In the genomic region with DNA sequence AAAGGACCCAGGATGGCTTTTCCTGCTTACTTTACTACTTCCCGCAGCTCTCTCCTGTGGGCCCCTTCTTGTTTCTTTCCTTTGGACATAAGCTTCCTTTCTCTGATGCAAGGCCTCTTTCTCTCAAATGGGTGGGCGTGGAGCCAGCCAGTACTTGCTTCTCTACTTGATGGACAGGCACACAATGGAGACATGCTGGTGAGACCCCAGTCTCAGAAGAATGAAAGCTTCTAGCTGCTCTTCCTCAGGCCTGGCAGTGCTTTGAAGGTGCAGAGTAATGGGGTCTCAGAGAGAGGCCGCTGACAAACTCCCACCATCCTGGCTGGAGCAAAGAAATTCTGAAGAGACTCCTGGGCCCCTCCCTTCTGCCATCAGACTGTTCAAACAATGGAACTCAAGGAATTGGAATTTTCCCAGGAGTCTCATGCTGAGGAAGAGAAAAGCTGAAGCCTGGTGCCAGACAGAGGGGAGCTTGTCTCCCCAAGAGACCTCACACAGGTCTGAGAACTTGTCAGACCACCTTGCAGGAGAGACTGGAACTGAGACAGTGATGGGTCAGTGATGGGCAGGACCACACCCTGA, we compare ENCODE assay signal across 10 mouse cellular contexts. TPM values are rescaled to one million over a fixed set of nuclear protein-coding genes. Genes with fewer than 3 reads are reported as not detected.
DNase-seq lines count a peak whose midpoint lies in the region; ATAC-seq and TF ChIP-seq lines count a peak whose summit lies in the region.
"Had no signal": no experiment of that assay in that cellular context is flagged by ENCODE, and none has a peak within 500 bp of the region (broad histone marks: within the 10 kb centered on the region; RNA-seq: fewer than 3 reads in every experiment).

No protein-coding gene starts in this region.

- no peak overlapping the region for H3K9ac ChIP-seq in intestine, embryonic 15.5 days
- H3K9ac ChIP-seq in intestine, postnatal 0 days (ENCODE audit: low read depth, low read length) = no peak overlapping the region
- no peak overlapping the region for H3K9ac ChIP-seq in forebrain, embryonic 13.5 days
- no peak overlapping the region for H3K9ac ChIP-seq in midbrain, embryonic 14.5 days (replicated peaks; ENCODE audit: low read length)

- H3K9me3 ChIP-seq in intestine, embryonic 15.5 days = no peaks in the 10 kb centered on the region
- H3K9me3 ChIP-seq in intestine, postnatal 0 days (ENCODE audit: control insufficient read depth) = no peaks in the 10 kb centered on the region
- H3K9me3 ChIP-seq in forebrain, embryonic 13.5 days (replicated peaks) = no peaks in the 10 kb centered on the region
- no peaks in the 10 kb centered on the region for H3K9me3 ChIP-seq in midbrain, embryonic 14.5 days (ENCODE audit: control insufficient read depth, low read length)

- no peak overlapping the region for H3K4me3 ChIP-seq in intestine, embryonic 15.5 days (replicated peaks)
- H3K4me3 ChIP-seq in intestine, postnatal 0 days (ENCODE audit: low read depth, low read length) = no peak overlapping the region
- H3K4me3 ChIP-seq in forebrain, embryonic 13.5 days = no peak overlapping the region
- no peak overlapping the region for H3K4me3 ChIP-seq in midbrain, embryonic 14.5 days (replicated peaks; ENCODE audit: low read depth, low read length)

- peak overlapping the region; percentile 29; the same call in 1 of the 2 replicates for H3K27ac ChIP-seq in intestine, embryonic 15.5 days
- H3K27ac ChIP-seq in intestine, postnatal 0 days (ENCODE audit: low read depth, low read length) = no peak overlapping the region
- peak overlapping the region; percentile 85 for H3K27ac ChIP-seq in forebrain, embryonic 13.5 days
- peak overlapping the region; percentile 79 for H3K27ac ChIP-seq in midbrain, embryonic 14.5 days (replicated peaks; ENCODE audit: low read depth, low read length)

- no peak for TF ChIP-seq CTCF in intestine, postnatal 0 days (IDR thresholded peaks at IDR 0.05; ENCODE audit: low read depth)

- no peak for ATAC-seq in intestine, embryonic 15.5 days
- no peak for ATAC-seq in intestine, postnatal 0 days
- peak; percentile 87 for ATAC-seq in forebrain, embryonic 13.5 days
- peak; percentile 79 for ATAC-seq in midbrain, embryonic 14.5 days (ENCODE audit: low FRiP score, low TSS enrichment)

- H3K27me3 ChIP-seq in intestine, embryonic 15.5 days (replicated peaks) = no peaks in the 10 kb centered on the region
- no peaks in the 10 kb centered on the region for H3K27me3 ChIP-seq in intestine, postnatal 0 days (replicated peaks; ENCODE audit: control insufficient read depth, insufficient read depth, low read length)
- peaks cover 25% of the 10 kb centered on the region for H3K27me3 ChIP-seq in forebrain, embryonic 13.5 days
- no peaks in the 10 kb centered on the region for H3K27me3 ChIP-seq in midbrain, embryonic 14.5 days (ENCODE audit: control insufficient read depth, insufficient read depth, low read length)

- peak; percentile 14 for DNase-seq in NIH3T3 (ENCODE audit: low read depth)
- peak; percentile 87 for DNase-seq in midbrain, embryonic 14.5 days
- no peak for DNase-seq in thymus, postnatal 4 days
- DNase-seq in urinary bladder, adult 2 months (ENCODE audit: low spot score) = no peak
- DNase-seq in adrenal gland, adult (ENCODE audit: inconsistent age in 2 of 2, low spot score in 1 of 2) = no peak
- DNase-seq: adrenal gland, postnatal 10 days; heart, postnatal 4 days had no signal

- 31% methylated on average over 3 of the region's 3 CpGs for WGBS in intestine, embryonic 15.5 days
- 39% methylated on average over 3 of the region's 3 CpGs for WGBS in intestine, postnatal 0 days
- WGBS in forebrain, embryonic 13.5 days = 0% methylated on average over 3 of the region's 3 CpGs
- 2% methylated on average over 3 of the region's 3 CpGs for WGBS in midbrain, embryonic 14.5 days

- peaks cover 4% of the 10 kb centered on the region; the same call in 1 of the 2 replicates for H3K4me1 ChIP-seq in intestine, embryonic 15.5 days (replicated peaks)
- no peaks in the 10 kb centered on the region for H3K4me1 ChIP-seq in intestine, postnatal 0 days (replicated peaks; ENCODE audit: control insufficient read depth, insufficient read depth, low read length)
- peaks cover 52% of the 10 kb centered on the region for H3K4me1 ChIP-seq in forebrain, embryonic 13.5 days
- H3K4me1 ChIP-seq in midbrain, embryonic 14.5 days (ENCODE audit: control insufficient read depth, insufficient read depth, low read length) = peaks cover 31% of the 10 kb centered on the region

- H3K36me3 ChIP-seq in intestine, embryonic 15.5 days = no peaks in the 10 kb centered on the region; the same call in 1 of the 2 replicates
- no peaks in the 10 kb centered on the region for H3K36me3 ChIP-seq in intestine, postnatal 0 days (ENCODE audit: control insufficient read depth, insufficient read depth)
- H3K36me3 ChIP-seq in forebrain, embryonic 13.5 days (ENCODE audit: poor library complexity, severe bottlenecking) = peaks cover 5% of the 10 kb centered on the region; the same call in 1 of the 2 replicates
- H3K36me3 ChIP-seq in midbrain, embryonic 14.5 days (ENCODE audit: control insufficient read depth, insufficient read depth, low read length) = no peaks in the 10 kb centered on the region

- no peak overlapping the region for H3K4me2 ChIP-seq in intestine, embryonic 15.5 days (replicated peaks)
- H3K4me2 ChIP-seq in intestine, postnatal 0 days (replicated peaks; ENCODE audit: low read depth) = no peak overlapping the region
- H3K4me2 ChIP-seq in forebrain, embryonic 13.5 days = 0 out of 2 replicates have a peak overlapping the region, but pooled peaks have one; percentile 15
- no peak overlapping the region for H3K4me2 ChIP-seq in midbrain, embryonic 14.5 days (ENCODE audit: low read length)

RNA-seq across cellular contexts. Expression of a gene that starts 46.2 kb away (rescaled TPM):
- polyA plus RNA-seq in intestine, embryonic 15.5 days (2015; fragmentation: Nextera tagmentation; extraction: Ambion mirVana) = 12.8 and 13.0 TPM in 2 replicates
- 12.5 and 13.4 TPM in 2 replicates for polyA plus RNA-seq in intestine, postnatal 0 days (2015; fragmentation: Nextera tagmentation; extraction: Ambion mirVana)
- polyA plus RNA-seq in forebrain, embryonic 13.5 days (2015; fragmentation: Nextera tagmentation; extraction: Ambion mirVana) = 7.1 and 7.7 TPM in 2 replicates
- 4.2 and 6.1 TPM in 2 replicates for polyA plus RNA-seq in midbrain, embryonic 14.5 days (2014; fragmentation: Nextera tagmentation; extraction: Ambion mirVana)
- polyA plus RNA-seq in urinary bladder, adult 2 months (2012; rRNA removed) = 9.3 and 9.4 TPM in 2 replicates

Comparison
In these comparisons a context has a peak if more than half of its experiments do, and no peak if none do; other contexts are left out.
1. ATAC-seq: peak in forebrain, embryonic 13.5 days (single experiment) and midbrain, embryonic 14.5 days (single experiment); none in intestine, embryonic 15.5 days (single experiment) and intestine, postnatal 0 days (single experiment).
2. DNase-seq: peak in NIH3T3 (single experiment) and midbrain, embryonic 14.5 days (single experiment); none in thymus, postnatal 4 days (single experiment), urinary bladder, adult 2 months (single experiment) and adrenal gland, adult (0 of 2).